Mouse (Mus musculus) heart, embryonic 13.5 days (tissue): Measurements from ENCODE around the gene Ghrhr. TPM values are rescaled to one million over a fixed set of nuclear protein-coding genes. Genes with fewer than 3 reads are reported as not detected.

ENCODE experiments used
- ATAC-seq: fragments of 200-750 bp; cut with Nextera tagmentation; 2 replicates; pipeline ENCODE4 v1.8.0; 2017; ENCODE audit warnings: moderate TSS enrichment; ENCODE audit not compliant: insufficient number of reproducible peaks, low FRiP score, low TSS enrichment; ENCODE audit errors: extremely low read depth
- H3K27ac ChIP-seq: fragments of 300-500 bp; sonication (generic); replicated peaks from 2 replicates; pipeline ENCODE4 v1.5.1; 2015; ENCODE audit warnings: moderate library complexity, mild to moderate bottlenecking, inconsistent platforms
- H3K27me3 ChIP-seq: fragments of 300-500 bp; sonication (generic); replicated peaks from 2 replicates; pipeline ENCODE4 v1.6.1; 2015; ENCODE audit warnings: mild to moderate bottlenecking, inconsistent platforms
- H3K36me3 ChIP-seq: fragments of 300-500 bp; sonication (generic); 2 replicates; pipeline ENCODE4 v1.6.1; 2015; ENCODE audit warnings: mild to moderate bottlenecking, inconsistent platforms
- H3K4me1 ChIP-seq: fragments of 300-500 bp; sonication (generic); 2 replicates; pipeline ENCODE4 v1.6.1; 2015; ENCODE audit warnings: inconsistent platforms
- H3K4me2 ChIP-seq: fragments of 300-500 bp; sonication (generic); 2 replicates; pipeline ENCODE4 v1.6.1; 2015; ENCODE audit warnings: inconsistent platforms, mild to moderate bottlenecking, moderate library complexity
- H3K4me3 ChIP-seq: fragments of 300-500 bp; sonication (generic); 2 replicates; pipeline ENCODE4 v1.5.1; 2015; ENCODE audit warnings: moderate library complexity, mild to moderate bottlenecking, inconsistent platforms
- H3K9ac ChIP-seq: fragments of 300-500 bp; sonication (generic); 2 replicates; pipeline ENCODE4 v1.6.1; 2015; ENCODE audit warnings: inconsistent platforms, mild to moderate bottlenecking, moderate library complexity
- H3K9me3 ChIP-seq: fragments of 300-500 bp; sonication (generic); 2 replicates; pipeline ENCODE4 v1.6.1; 2016; ENCODE audit warnings: inconsistent platforms
- WGBS: fragments of 180-500 bp; shearing (Covaris S2); methylation state at CpG from one replicate; pipeline ENCODE4 v1.1.7; 2015; ENCODE audit warnings: mixed read lengths; 5-methylcytosine and 5-hydroxymethylcytosine counted together
- polyA plus RNA-seq: library from polyadenylated mRNA; unstranded; fragments of >200 nt; fragmentation: Nextera tagmentation; extraction: Ambion mirVana; gene quantifications from 2 replicates; pipeline ENCODE4 v1.2.1, GENCODE M21; 2015

Ghrhr gene
- polyA plus RNA-seq, 1 experiment from 2014 or later = not detected

DNA sequence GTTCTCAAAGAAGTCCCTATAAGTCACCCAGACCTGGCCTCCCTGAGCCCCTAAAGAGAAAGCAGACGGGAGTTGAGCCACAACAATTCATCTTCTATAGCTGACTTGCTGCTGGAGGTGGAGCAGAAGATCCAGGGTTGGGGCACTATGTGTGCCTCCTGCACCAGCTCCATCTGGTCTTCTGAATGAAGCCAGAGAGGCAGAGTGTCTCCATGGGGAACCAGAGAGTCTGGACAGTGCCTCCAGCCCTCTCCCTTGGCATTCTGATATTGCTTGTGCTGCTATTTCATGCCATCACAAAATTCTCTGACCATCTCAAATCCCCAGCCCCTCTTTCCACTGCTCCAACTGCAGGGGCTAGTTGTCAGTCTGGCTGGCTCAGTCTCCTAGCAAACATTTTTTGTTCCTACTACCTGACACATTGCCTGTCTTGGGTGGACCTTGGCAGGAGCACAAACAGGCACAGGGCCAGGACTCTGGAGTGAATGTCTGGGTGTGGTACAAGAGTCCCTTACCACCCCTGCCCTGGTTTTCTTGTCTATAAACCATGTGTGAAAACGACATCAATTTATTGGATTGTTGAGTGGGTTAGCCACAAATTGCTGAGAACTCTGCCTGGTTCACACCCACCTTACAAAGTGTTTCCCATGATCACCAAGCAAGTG, 42.8 kb downstream of the Ghrhr start:
- 39% methylated on average over 2 of the region's 2 CpGs for WGBS
- H3K36me3 ChIP-seq = no peaks in the 10 kb centered on the region
- no peak for ATAC-seq
- no peak overlapping the region for H3K9ac ChIP-seq
- H3K27me3 ChIP-seq = peaks cover 24% of the 10 kb centered on the region
- no peaks in the 10 kb centered on the region for H3K4me1 ChIP-seq
- H3K4me3 ChIP-seq = no peak overlapping the region
- H3K27ac ChIP-seq = no peak overlapping the region
- H3K9me3 ChIP-seq = no peaks in the 10 kb centered on the region
- H3K4me2 ChIP-seq = no peak overlapping the region

DNA sequence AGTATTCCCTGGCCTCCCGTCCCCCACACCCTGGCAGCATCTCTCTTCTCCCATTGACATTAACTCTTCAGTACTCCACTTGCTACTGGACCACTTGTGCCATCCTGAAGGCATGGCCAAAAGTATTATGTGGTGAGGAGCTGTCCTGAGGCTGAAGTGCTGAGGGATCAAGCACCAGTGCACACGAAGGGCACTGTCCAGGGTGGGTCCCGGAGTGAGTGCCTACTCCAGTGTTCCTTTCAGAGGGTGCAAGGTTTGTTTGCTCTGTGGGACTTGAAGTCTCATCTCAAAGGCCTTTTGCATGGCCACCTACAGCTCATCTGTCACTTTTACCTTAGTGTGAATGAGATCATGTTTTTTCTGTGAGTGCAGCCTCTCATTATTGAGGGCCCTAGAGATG, 44.3 kb downstream of the Ghrhr start:
- no peak overlapping the region for H3K4me3 ChIP-seq
- no peaks in the 10 kb centered on the region for H3K36me3 ChIP-seq
- 59% methylated on average over 3 of the region's 3 CpGs for WGBS
- no peak overlapping the region for H3K9ac ChIP-seq
- ATAC-seq = no peak
- no peaks in the 10 kb centered on the region for H3K9me3 ChIP-seq
- H3K27me3 ChIP-seq = peaks cover 24% of the 10 kb centered on the region
- H3K27ac ChIP-seq = no peak overlapping the region
- H3K4me1 ChIP-seq = no peaks in the 10 kb centered on the region
- H3K4me2 ChIP-seq = no peak overlapping the region

DNA sequence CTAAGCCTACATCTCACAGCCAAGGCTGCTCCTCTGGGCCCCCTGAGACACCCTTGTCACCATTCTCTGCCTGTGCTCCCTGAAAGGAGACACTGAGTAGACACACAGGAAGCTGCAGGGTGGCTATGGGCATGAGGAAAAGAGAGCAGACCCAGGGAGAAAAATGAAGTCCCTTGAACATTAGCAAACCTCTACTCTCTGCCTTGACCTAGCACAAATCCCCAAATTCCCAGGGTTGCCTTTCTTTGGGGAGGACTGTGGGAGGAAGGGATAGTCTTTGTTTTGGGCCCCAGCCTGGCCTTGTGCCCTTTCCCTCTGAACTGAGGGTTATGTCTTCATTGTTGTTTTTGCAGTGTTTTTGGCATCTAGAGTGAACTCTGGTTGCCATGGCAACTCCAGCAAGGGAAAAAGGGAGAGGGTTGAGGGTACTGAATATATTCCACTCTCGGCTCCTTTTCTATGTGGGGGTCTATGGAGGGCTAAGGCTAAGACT, 44.8 kb downstream of the Ghrhr start:
- Histone ChIP-seq H3K4me1 (no peaks in the 10 kb centered on the region), H3K4me2 (no peak overlapping the region), H3K4me3 (no peak overlapping the region), H3K9me3 (no peaks in the 10 kb centered on the region), H3K36me3 (no peaks in the 10 kb centered on the region), H3K9ac (no peak overlapping the region), H3K27me3 (peaks cover 24% of the 10 kb centered on the region), H3K27ac (no peak overlapping the region)
- 59% methylated on average over 1 of the region's 1 CpGs for WGBS
- ATAC-seq = no peak

DNA sequence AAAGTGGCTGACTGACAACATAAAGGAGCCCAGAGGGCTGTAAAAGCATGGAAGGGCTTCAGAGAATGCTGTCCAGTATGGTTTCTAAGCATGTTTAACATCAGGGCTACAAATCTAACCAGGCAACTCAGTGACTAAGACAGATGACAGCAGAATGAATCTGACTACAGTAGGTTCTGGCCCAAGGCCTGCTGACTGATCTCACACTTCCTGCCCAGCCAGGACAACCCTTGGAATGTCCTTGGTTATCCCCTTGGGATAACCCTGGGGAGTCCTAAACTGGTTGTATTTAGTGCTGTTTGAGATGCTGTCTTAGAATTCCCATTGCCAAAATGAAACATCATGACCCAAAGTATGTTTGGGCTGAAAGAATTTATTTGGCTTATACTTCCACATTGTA, 56.0 kb downstream of the Ghrhr start:
- H3K9me3 ChIP-seq = no peaks in the 10 kb centered on the region
- ATAC-seq = no peak
- H3K9ac ChIP-seq = no peak overlapping the region
- H3K4me2 ChIP-seq = no peak overlapping the region
- no peak overlapping the region for H3K27ac ChIP-seq
- no peak overlapping the region for H3K4me3 ChIP-seq
- H3K27me3 ChIP-seq = peaks cover 11% of the 10 kb centered on the region; the same call in 1 of the 2 replicates
- H3K4me1 ChIP-seq = peaks cover 8% of the 10 kb centered on the region
- no peaks in the 10 kb centered on the region for H3K36me3 ChIP-seq

DNA sequence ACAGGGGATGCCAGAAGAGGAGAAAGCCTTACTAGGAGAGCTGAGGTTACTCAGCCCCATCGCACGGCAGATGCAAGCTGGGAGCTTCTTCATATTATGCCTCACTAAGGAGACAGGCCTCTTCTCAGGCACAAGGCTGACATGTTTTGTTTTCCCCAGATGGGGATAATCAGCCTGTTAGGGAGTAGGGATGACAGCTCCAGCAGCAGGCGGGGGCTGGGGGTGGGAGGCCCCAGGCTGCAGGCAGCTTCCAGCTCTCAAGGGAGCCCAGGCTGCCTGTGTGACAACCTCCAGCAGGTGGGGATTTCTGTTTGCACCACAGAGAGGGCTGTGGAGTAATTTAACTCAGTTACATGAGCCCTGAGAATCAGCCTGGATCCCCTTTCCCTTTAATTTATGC, 58.3 kb downstream of the Ghrhr start:
- Histone ChIP-seq H3K36me3 (no peaks in the 10 kb centered on the region), H3K9me3 (no peaks in the 10 kb centered on the region), H3K27ac (no peak overlapping the region; the same call in 1 of the 2 replicates), H3K27me3 (peaks cover 22% of the 10 kb centered on the region; the same call in 1 of the 2 replicates), H3K4me2 (no peak overlapping the region), H3K9ac (no peak overlapping the region), H3K4me3 (no peak overlapping the region), H3K4me1 (peaks cover 8% of the 10 kb centered on the region)
- ATAC-seq = no peak
- WGBS = 21% methylated on average over 3 of the region's 3 CpGs

DNA sequence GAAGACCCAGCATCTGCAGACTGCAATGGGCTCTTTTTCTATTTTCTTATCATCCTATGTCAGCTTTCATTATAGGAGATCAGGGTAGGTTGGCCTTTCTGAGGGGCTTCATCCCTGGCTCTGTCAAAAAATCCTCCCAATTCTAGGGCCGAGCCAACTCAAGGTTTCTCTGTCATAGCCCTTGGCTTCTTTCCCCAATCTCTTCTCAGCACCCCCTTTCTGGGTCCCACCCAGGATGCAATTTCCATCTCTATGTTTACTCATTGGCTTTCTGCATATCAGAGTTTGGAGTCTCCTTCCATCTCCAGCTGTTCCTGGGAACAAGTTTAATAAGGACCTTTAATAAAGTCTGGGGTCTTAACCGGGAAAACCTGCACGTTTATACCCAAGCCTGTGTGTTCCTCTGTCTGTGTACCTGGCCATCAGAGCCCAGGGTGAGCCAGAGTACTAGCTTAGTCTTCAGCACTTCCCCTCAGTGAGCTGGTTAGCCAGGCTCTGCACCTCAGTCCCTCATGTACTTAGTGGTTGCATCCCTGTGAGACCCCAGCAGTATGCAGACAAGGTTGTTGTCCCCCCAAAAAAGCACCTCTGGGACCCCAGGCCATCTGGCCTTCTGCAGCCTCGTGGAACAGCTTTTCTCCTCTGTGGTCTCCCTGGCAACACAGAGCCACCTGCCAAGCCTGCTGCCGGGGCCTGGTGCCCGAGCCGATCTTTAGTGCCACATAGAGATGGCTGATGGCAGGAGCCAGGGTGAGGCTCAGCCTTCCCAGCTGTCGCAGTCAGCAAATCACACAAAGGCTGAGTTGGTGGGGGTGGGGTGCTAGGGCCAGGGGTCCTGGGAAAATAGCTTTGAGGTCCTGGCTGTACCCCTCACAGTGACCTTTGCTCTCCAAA, 59.4 kb downstream of the Ghrhr start:
- Histone ChIP-seq H3K27me3 (peaks cover 32% of the 10 kb centered on the region; the same call in 1 of the 2 replicates), H3K36me3 (no peaks in the 10 kb centered on the region), H3K4me1 (peaks cover 8% of the 10 kb centered on the region), H3K27ac (no peak overlapping the region), H3K9me3 (no peaks in the 10 kb centered on the region), H3K9ac (no peak overlapping the region), H3K4me3 (no peak overlapping the region), H3K4me2 (no peak overlapping the region)
- no peak for ATAC-seq
- 61% methylated on average over 8 of the region's 8 CpGs for WGBS

DNA sequence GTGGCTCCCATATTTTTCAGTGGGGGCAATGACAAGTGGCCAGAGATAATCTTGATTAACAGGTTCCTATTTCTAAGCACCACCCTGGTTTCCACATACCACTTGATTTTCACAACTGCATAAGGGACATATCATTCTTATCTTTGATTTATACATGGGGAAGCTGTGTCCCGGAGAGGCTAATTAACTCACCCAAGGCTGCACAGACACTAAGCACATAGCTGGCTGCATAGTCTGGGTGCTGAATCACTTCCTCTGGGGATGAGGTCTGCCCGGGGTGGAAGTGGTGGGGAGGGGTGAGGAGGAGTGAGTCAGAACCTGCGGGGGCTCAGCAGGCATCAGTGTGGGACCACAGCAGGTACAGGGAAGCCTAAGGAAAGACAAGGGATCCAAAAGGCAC, 61.8 kb downstream of the Ghrhr start:
- Histone ChIP-seq H3K4me3 (no peak overlapping the region), H3K27ac (no peak overlapping the region), H3K4me2 (no peak overlapping the region), H3K4me1 (peaks cover 8% of the 10 kb centered on the region), H3K9ac (no peak overlapping the region), H3K27me3 (peaks cover 47% of the 10 kb centered on the region; the same call in 1 of the 2 replicates), H3K9me3 (no peaks in the 10 kb centered on the region), H3K36me3 (no peaks in the 10 kb centered on the region)
- 17% methylated on average over 3 of the region's 3 CpGs for WGBS
- ATAC-seq = no peak

Other genes starting within 250 kb of the Ghrhr start
- gene Crhr2, start 243.3 kb upstream of the Ghrhr start, polyA plus RNA-seq = 6.7 and 6.9 TPM in 2 replicates
- 0.32 and 0.40 TPM in 2 replicates for gene Inmt, start 201.3 kb upstream of the Ghrhr start, polyA plus RNA-seq
- 5.0 and 6.4 TPM in 2 replicates for gene Mindy4, start 172.9 kb upstream of the Ghrhr start, polyA plus RNA-seq
- gene Aqp1, start 39.9 kb upstream of the Ghrhr start, polyA plus RNA-seq = 26.9 and 27.4 TPM in 2 replicates
- gene Adcyap1r1, start 75.7 kb downstream of the Ghrhr start, polyA plus RNA-seq = 3.6 and 3.8 TPM in 2 replicates